Mouse (Mus musculus): Measurements from ENCODE around the gene Atn1. TPM values are rescaled to one million over a fixed set of nuclear protein-coding genes. Genes with fewer than 3 reads are reported as not detected.

The Atn1 gene
- total RNA-seq, 2 experiments from 2014 or later, result 134 to 159 TPM

DNA sequence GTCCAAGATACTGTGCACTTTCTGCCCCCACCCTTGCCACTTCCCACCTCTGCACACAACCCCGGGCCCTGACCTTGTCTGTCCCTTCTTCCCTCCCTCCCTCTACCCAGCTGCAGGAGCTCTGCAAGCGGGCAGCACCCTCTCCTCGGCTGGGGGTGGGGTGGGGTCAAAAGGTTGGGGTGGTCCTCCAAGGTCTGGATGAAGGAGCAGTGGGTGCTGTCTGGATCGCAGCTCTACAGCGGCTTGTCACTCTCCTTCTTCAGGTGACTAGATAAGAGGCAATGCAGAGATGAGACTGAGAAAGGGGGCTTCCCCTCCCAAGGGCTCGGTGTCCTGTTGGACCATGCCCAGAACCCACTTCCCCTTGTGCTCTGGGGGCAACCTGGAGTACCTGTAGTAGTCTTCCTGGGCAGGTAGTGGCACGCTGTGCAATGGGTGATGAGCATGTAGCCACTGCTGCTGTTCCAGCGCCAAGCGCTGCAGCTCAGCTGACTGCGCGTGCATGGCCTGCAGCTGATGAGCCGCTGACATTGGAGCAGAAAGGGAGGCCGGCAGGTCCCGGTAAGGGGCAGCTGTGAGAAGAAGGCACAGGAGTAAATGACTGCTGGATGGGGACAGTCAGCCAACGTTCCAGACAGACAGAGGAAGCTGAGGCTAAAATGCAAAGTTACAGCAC lies 13.3 kb downstream of the Atn1 start:
- no peak for DNase-seq (ENCODE audit: extremely low spot score in 1 of 2, low spot score in 1 of 2)

DNA sequence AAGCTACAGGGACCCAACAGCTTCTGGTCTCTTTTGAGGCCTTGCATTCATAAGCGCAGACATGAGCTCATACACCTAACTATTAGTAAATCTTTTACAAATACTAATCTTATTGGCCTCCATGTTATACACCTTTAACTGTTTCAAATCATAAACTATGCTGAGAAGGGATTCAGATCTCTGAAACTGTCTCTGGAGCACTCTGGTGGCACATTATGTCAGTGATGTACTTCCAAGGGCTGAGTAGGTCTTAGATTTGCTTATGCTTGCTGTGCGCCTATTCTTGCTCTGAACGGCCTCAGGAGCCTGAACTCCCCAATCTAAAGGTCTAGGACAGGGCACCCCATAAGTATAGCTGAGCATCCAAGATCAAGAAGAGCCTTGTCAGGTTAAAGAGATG lies 14.5 kb downstream of the Atn1 start:
- DNase-seq (ENCODE audit: extremely low spot score in 1 of 2, low spot score in 1 of 2), result no peak

DNA sequence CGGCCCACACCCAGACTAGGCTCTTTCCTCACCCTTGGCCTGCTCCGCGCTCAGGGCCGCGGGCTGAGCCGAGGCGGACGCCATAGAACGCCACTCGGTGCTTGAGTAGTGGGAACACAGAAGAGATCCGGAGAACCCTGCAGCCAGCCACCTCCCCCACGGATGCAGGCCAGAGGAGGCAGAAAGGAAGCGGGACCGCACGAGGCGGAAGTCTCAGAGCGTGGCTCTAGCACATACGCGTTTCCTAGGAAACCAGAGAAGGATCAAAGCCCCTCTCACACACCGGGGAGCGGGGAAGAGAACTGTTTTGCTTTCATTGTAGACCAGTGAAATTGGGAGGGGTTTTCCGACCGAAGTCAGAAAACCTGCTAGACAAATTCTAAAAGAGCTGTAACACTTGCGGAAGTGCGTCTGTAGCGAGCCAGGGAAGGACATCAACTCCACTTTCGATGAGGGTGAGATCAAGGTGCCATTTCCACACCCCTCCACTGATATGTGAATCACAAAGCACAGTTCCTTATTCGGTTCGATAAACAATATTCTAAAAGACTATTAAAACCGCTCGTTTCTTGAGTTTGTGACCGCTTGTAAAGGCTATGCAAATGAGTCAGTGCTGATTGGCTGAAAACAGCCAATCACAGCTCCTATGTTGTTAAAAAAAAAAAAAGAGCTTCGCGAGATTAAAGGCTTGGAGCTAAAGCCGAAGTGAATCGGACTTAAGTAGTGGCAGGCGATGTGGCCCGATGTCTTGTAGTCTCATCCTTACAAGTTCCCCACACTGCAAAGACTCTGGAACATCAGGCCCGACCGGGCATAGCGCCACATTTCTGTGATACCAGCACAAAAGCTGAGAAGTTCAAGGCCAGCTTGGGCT lies 15.2 kb downstream of the Atn1 start, which contains the start of gene Grcc10:
Grcc10 (minus strand) TSS at position 487 of the 874 bp plus-strand sequence.
- DNase-seq (ENCODE audit: extremely low spot score in 1 of 2, low spot score in 1 of 2), result peak; percentile 70 to 86

DNA sequence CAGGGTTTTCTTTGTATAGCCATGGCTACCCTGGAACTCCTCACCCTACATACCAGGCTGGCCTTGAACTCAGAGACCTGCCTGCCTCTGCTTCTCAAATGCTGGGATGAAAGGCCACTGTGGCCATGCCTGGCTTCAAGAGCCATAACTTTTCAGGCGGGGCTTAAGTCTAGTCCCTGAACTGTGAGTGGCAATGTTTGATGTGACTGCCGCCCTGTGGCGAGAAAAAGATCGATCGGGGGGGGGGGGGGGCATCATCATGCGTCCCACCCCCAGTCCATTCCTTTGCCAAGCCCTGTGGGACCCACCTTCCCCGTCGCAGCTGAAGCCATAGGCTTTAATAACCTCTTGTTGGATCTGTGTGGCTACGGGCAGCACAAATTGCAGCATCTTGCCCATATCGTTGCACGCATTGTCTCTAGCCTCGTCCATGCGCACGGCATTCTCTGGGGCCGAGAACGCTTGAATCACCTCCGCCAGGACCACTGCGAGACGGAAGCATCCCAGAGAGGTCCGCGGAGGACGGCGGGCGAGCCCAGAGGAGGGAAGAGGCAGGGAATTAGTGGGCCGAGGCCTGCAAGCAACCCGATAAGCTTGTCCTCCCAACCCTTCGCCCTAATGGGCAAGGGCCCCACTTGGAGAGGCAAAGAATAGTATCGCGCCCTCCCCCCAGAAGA lies 16.0 kb downstream of the Atn1 start:
- DNase-seq (ENCODE audit: extremely low spot score in 1 of 2, low spot score in 1 of 2), result no peak

DNA sequence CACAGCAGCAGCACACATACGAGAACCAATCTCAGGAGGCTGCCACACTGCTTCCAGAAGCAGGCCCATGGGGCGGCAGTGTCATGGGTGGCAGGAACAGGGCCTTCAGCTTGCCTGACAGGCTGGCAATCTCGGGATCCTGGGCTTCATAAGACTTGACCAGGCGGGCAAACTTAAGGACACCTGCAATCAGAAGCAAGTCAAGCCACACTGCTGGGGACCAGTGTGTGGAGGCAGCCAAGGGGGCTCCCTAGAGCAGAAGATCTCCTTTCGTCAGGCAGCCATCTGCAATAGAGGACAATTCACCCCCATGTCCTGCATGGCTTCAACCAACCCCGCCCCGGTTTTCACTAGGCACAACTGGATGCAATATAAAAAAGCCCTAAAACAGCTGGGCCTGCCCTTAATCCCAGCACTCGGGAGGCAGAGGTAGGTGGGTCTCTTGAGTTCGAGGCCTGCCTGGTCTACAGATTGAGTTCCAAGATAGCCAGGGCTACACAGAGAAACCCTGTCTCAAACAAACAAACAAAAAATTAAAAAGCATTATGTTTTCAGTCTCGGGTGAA lies 17.0 kb downstream of the Atn1 start:
- DNase-seq (ENCODE audit: extremely low spot score in 1 of 2, low spot score in 1 of 2), result no peak

DNA sequence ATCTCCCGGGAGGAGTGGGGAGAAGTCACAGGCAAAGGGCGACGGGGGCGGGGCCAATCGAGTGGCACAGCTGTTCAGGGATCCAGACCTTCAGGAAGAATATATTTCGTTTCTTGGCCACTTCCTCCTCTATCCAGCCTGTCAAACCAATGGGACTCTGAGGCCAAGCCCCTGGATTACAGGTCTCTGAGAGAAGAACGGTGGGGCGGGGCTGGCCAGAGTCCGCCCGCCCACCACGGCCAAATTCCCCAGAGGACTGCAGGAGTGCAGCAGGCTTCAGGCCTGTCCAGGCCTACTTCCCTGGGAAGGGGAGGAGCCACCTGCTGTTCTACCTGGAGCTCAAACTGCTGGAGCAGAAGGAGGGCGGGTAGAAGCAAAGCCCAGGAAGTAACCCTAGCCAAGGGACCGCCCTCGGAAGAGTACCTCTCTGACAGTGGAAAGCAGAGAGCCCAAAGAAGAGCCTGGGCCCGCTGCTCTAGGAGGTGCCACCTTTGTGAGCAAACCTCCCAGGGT lies 17.8 kb downstream of the Atn1 start, which contains the start of gene Ptpn6:
Ptpn6 (minus strand) TSS at position 204 of the 513 bp plus-strand sequence.
- DNase-seq (ENCODE audit: extremely low spot score in 1 of 2, low spot score in 1 of 2), result no peak

DNA sequence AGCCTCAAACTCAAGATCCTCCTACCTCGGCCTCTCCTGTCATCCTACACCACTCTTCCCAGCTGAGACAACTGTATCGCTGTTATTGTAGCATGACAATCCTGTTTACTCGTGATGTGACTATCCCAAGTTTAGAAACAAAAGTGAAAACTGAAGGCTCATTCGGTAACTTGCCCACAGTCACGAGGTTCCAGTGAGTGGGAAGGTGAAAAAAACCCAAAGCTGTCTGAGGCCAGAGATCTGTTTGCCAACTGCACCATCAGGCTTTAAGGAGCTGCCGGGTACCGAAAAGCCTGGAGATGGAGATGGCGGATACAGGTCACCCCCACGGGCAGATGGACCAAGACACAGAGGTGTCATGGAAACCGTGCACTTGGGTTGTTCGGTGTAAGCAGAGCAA lies 19.3 kb downstream of the Atn1 start:
- no peak for DNase-seq (ENCODE audit: extremely low spot score in 1 of 2, low spot score in 1 of 2)

DNA sequence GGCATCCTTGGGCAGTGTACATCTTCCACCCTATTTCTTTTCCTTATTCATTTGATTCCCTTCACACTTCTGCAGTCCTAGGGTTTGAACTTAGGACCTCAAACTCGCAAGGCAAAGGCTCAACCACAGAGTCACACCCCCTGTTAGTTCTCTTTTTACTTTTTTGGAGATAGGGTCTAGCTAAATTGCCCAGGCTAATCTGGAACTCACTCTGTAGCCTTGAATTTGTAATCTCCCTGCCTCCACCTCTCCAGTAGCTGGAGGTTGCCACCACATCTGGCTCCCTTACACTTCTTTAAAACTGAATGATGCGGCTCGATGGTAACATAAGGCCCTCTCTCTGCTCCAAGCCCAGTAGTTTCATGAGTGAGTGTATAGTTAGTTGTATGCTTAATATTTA lies 21.9 kb downstream of the Atn1 start:
- DNase-seq (ENCODE audit: extremely low spot score in 1 of 2, low spot score in 1 of 2), result no peak

DNA sequence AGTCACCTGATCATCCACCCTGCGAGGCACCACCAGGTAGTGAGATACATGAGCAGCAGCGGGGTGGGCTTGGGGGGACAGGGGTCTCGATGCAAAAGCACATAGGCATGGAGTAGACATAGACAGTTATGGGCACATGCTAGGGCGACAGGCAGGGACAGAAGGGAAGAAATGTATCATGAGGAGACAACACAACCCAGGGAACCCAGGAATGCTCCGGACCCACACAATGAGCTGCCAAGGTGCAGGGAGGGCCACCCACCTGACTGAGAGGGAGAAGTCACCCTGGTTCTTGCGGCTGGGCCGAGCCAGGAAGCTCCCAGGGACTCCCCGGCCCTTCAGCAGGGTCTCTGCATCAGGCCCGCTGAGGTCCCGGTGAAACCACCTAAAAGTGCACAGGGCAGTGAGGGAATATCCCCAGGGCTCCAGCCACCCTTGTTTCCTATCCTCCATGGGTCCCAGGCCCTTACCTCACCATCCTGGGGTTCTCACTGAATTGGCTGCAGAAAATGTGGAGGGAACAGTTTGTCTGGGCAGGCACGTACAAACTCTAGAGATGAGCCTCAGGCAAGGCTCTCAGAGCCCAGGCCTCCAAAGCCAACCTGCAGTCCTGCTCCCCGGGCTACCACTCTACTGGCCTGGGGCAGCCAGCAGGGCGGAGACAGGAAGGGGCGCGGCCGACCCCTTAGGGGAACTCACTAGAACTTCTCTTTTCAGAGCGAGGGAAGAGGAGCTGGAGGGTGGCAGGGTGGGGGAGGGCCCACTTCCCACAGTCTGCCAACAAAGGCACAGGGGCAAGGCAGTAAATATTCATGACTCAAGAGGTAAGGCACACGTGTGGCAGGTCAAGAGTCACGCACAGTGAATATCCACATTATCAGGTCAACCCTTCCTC lies 23.6 kb downstream of the Atn1 start:
- no peak for DNase-seq (ENCODE audit: extremely low spot score in 1 of 2, low spot score in 1 of 2)

DNA sequence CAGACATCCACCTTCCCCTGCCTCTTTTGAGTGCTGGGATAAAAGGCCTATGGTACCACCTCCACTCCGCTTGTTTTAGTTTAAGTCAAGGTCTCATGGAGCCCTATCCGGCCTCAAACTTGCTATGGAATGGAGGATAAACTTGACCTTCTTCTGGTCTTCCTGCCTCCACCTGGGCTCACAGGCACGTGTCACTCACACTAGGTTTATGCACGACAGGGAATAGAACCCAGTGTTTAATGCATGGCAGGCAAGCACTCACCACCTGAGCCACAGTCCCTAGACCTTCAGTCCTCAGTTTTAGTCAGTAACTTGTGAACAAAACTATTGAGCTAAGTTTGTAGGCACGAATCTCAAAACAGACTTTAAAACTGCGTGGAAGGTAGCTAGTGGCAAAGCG lies 25.3 kb downstream of the Atn1 start:
- DNase-seq (ENCODE audit: extremely low spot score in 1 of 2, low spot score in 1 of 2), result no peak

DNA sequence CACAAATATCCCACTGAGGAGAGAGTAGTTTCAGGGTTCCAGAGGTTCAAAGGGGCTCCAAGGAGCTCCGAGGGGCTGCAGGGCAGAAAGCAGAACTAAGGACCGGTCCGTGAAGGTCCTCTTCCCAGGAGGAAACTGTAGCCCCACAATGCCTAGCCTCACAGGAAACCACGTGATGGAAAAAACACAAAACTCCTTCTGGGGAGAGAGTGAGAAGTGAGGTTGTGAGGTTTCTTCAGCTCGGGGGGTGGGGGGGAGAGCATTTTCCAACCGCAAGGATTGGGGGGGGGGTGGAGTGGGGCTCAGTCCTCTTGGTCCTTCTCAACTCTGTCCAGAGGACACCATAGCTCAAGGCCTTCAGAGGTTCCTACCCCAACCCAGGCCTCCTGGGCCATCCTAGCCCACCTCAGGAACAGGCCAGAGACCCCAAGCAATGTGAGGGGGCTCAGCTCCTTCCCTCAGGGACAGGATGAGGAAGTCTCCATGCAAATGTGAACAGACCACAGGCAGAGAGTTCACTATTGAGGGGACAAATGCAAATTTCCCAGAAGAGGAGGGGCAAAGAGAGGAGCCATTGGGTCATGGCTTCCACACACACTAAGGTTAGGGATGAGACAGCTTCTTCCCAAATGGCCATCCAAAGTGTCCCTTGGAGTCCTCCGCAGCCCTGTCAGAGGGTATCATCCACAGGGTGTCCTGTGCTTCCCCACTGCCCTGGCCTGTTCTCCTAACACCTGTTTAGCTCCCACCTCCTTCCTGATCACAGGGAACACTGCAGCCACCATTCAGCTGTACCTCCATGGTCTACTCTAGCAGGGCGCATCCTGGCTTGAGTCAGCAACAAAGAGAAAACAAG lies 26.2 kb downstream of the Atn1 start:
- no peak for DNase-seq (ENCODE audit: extremely low spot score in 1 of 2, low spot score in 1 of 2)

DNA sequence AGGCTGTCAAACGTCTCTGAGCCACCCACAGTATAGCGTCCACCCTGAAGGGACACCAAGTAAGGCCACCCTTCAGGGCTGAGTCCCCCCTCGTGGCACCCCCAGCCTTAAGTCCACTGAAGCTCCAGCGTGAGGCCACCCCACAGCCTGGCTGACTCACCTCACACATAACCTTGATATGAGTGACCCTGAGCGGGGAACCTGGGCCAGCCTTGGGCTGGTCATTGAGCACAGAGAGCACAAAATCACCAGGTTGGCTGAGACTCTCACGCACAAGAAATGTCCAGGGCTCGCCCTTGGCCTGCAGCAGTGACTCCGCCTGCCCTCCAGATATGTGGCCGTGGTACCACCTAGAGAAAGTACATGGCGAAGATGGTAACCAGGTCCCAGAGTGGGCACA lies 27.7 kb downstream of the Atn1 start:
- DNase-seq (ENCODE audit: extremely low spot score in 1 of 2, low spot score in 1 of 2), result no peak

DNA sequence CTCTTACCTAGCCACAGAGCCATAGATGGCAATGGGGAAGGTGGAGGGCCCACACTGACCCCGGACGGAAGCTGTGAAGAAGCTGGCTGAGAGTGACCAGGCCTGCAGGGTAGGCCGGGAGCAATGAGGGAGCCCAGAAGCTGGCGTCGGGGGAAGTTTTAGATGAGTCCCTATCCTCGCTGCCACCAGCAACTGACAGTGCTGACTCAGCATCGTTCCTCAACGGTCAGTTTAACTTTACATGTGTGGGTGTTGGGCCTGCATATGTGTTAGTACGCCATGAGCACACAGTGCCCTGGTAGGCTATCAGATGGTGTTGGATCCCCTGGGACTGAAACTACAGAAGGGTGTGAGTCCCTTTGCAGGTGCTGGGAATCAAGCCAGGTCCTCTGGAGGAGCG lies 31.9 kb downstream of the Atn1 start:
- no peak for DNase-seq (ENCODE audit: extremely low spot score in 1 of 2, low spot score in 1 of 2)

DNA sequence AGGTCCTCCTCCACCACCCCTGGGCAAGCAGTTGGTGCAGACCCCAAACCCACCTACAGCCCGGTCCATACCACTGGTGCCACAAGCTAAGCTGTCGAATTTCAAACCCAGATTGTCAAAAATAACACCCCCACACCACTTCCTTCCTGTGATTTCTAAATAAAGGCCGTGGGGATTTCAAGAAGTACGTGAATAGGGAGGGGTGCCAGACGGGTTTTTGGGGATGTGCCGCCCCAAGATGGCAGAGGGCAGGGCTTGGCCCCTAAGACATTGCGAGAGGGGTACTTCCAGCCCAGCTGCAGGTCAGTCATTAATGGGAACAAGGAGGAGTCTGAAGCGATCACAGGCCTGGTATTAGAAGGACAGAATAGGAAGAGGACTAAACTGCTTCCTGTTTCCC lies 32.8 kb downstream of the Atn1 start:
- DNase-seq (ENCODE audit: extremely low spot score in 1 of 2, low spot score in 1 of 2), result no peak

DNA sequence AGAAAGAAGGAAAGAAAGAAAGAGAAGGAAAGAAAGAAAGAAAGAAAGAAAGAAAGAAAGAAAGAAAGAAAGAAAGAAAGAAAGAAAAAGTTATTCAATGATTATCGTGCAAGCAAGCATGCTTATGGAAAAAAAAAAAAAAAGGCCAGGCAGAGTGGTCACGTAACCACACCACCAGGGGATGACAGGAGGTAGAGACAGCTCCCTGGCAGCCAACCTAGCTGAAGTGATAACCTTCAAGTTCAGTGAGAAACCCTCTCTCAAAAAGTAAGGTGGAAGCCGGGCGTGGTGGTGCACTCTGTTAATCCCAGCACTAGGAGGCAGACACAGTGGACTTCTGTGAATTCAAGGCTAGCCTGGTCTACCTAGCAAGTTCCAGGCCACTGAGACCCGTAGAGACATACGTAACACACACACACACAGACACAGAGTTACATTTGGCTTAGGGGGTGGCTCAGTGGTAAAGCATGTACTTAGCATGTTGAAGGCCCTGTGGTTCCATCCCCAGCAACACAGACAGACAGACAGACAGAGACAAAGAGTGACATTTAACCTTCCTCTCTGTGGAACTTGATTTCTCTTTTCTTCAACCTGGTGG lies 33.3 kb downstream of the Atn1 start:
- no peak for DNase-seq (ENCODE audit: extremely low spot score in 1 of 2, low spot score in 1 of 2)

DNA sequence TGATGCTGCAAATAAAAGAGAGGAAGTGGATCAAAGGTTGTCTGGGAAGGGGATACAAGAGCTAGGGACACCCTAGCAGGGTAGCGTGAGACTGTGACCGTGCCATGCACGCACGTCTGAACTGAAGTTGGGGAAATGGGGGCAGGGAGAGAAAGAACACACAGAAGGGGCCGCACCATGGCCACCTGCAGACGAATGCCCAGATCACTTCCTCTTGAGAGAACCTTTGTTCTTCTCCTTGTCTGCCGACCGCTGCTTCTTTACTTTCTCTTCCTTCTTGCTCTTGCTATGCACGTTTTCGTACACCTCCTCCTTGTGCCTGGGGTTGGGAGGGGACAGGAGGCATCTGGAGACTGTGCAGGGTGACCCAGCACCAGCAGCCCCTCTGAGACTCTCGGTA lies 35.4 kb downstream of the Atn1 start:
- no peak for DNase-seq (ENCODE audit: extremely low spot score in 1 of 2, low spot score in 1 of 2)

DNA sequence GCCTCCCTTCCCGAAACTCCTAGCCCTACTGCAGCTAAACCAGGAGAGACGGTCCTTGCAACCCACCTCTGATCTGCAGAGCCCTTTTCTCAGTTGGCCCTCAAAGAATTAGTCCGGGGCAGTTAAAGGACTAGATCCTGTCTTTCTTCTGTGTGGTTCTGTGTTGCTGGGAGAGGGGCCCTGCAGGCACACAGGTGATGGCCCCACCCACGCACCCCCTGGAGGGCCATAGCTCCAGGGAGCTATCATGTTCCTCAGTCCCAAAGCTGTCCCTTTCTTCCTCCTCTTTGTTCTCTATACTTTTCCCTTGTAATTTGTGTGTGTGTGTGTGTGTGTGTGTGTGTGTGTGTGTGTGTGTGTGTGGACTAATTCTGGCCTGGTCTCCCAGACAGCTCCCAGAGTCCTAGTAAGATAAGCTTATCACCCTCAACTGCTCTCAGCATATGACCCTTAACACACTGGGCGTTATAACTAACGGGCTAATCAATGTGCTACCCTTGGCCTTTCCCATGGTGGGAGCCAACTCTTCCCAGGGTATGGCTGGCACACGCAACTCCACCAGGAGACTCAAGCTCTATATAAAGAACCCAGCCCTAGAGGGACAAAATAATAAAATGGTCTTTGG lies 36.9 kb downstream of the Atn1 start:
- no peak for DNase-seq (ENCODE audit: extremely low spot score in 1 of 2, low spot score in 1 of 2)

DNA sequence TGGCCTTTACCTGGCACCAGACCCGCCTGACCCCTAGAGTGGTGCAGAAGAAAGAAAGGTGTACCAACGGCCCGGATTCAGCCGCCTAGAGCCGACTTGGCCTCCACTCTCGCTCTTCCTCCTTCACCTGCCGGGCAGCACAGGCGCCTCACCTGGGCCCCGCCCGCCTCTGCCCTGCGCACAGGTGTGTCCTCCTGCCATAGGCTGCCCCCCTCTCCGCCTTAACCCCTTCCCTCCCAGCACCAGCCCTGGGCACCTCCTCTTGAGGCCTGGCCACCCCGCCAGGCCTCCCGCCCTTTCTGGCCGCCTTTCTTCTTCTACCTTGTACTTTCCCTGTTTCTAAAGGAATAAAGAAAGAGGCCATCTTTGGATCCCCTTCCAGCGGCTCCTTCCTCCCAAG lies 37.6 kb downstream of the Atn1 start:
- no peak for DNase-seq (ENCODE audit: extremely low spot score in 1 of 2, low spot score in 1 of 2)
